Mouse (Mus musculus) frontal cortex, postnatal 25 days (tissue): ENCODE measurements at regions not wholly inside any gene's neighbourhood (a gene's known extent, or its start where the extent isn't known, plus 50 kb on each side); places are given as distances from the start of the nearest gene placed in this dataset.
A peak's percentile ranks its signal among the peaks of the same experiment; 100 is the strongest.
"Not testable (repeated sequence)": the region's sequence is repeated elsewhere in the genome, so short reads cannot be mapped to it uniquely, and the experiment has no call there.

ENCODE experiments used
- DNase-seq, 2 experiments: peaks; one replicate each; pipeline ENCODE4 v3.0.0; 2022; ENCODE audit warnings: low spot score in 2 of 2

DNA sequence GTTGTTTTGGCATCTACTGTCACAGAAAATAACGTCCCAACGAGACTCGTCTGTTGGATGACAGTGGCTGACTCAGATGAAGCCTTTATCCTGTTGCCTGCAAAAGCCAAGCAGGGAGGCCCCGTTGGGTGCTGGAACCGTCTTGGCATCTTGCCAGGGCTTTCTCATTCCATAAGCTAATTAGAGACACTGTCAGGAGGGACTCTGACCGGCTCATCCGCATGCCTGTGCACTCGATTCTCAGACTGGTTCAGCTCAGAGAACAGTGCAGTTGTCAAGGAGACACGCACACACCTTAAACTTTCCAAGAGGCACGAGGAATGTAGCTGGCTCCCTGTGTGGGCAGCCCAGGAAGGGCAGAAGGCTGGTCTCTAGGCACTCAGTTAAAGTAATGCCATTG lies 169.0 kb upstream of the Sulf2 start:
- DNase-seq = peak in 1 of 2 experiments; percentile 17

DNA sequence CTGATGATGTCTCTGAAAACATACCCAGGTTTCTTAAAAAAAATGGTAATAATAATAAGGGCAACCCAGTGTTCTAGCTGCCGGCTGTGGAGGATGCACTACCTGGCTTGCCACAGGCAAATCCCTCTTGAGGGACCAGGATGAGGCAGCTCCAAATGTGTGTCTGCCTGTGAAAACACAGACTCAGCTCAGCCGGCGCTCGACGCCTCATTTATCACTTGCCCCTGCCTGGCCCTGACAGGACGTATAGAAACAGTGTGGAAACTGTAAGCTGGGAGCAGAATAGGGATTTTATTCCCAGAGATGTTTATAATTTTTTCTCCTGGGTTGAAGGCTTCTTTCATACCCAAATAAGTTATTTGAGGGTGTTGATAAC lies 167.2 kb upstream of the Sulf2 start:
- no peak for DNase-seq

DNA sequence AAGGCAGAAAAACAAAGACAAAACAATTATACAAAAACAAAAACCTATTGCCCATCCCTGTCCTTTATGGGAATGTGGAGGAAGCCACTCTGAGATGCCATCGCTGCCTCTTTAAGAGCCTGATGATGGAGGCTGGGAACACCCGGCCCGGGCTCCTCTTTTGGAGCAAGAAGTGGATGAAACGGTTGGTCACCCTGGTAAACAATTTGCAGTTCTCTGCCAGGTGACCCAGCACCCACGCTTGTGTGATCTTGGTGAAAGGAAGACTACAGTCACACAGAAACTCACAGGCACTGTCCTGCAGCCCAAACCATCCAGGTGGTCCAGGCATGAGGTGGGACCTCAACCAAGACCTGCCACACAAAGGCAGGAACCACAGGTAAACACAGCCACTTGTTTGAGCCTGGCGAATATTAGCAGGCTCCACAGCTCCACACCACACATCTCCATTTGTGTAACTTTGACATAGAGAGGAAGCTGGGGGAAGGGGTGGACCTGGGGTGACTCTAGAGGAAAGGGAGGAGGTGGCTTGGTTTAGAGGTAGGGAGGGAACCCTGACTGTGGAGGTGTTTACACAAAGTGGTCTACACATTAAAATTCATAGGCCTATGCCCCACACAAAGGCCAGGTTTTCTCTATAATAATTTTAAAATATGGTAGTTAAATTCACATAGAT lies 166.7 kb upstream of the Sulf2 start:
- no peak for DNase-seq

DNA sequence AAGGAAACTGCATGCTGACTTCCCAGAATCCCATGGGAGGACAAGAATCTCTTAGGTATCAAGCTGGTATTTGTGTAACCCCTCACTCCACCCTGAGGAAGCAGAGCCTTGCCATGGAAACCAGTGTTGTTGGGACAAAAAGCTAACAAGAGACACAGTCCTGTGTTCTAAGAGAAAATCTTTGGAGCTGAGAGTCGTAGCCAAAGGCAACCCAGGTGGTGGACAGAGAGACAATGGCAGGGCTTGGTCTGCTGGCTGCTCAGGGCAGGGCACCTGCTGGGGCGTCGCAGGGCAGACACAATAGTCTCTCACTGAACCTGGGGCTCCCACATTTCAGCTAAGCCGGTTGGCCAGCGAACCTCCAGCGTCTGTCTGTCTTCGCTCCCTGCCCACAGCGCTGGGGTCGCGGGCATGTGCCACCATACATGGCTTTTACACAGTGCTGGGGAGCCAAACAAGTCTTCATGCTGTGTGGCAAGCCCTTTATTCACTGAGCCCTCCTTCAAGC lies 161.0 kb upstream of the Sulf2 start:
- no peak for DNase-seq

DNA sequence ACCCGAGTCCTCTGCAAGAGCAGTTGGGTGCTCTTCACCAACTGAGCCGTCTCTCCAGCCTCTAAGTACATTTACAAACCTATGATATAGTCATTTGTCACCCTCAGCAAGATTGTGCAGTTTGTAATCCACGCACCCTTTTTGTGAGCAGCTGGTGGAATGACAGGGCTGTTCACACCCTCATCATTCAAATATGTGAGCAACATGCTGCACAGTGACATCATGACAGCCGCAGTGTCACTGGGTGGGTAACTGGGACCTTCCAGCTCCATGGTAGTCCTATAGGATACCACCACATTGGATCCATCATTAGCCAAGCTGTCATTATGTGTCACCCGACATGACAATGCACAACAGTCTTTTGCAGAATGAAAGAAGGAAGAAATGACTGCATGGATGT lies 155.0 kb upstream of the Sulf2 start:
- no peak for DNase-seq

DNA sequence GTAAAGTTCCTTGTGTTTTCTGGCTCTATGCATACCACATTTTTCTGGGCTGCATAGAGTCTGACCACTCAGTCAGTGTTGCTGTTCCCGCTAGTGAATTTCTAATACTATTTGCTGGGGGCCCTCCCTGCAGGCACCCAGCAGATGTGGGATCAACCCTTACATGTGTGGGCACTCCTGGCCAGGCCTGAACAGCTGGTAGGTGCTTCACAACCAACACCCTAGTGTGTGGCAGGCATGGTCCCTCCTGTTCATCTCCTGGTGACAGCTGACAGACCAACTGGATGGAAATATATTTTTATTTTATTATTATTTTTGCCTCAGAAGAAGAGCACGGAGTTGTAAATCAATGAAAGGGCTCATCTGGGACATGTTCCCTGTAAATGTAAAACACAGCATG lies 154.4 kb upstream of the Sulf2 start:
- no peak for DNase-seq

DNA sequence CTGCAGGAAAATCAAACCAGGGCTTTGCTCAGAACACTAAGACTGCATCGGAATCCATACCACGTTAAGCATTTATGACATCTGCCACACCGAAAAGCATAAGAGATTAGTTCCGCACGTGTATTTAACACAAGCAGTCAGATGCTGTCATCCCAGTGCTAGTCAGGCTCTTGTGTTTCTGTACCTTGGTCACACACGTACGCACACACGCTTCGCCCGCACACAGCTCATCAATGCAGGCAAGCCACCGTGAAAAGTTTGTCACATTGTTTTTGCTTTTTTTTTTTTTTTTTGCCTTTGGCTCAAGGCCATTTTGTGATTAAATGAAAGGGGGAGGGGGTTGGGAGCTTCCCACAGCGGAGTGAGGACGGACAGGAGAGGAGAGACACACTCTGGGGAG lies 152.1 kb upstream of the Sulf2 start:
- no peak for DNase-seq

DNA sequence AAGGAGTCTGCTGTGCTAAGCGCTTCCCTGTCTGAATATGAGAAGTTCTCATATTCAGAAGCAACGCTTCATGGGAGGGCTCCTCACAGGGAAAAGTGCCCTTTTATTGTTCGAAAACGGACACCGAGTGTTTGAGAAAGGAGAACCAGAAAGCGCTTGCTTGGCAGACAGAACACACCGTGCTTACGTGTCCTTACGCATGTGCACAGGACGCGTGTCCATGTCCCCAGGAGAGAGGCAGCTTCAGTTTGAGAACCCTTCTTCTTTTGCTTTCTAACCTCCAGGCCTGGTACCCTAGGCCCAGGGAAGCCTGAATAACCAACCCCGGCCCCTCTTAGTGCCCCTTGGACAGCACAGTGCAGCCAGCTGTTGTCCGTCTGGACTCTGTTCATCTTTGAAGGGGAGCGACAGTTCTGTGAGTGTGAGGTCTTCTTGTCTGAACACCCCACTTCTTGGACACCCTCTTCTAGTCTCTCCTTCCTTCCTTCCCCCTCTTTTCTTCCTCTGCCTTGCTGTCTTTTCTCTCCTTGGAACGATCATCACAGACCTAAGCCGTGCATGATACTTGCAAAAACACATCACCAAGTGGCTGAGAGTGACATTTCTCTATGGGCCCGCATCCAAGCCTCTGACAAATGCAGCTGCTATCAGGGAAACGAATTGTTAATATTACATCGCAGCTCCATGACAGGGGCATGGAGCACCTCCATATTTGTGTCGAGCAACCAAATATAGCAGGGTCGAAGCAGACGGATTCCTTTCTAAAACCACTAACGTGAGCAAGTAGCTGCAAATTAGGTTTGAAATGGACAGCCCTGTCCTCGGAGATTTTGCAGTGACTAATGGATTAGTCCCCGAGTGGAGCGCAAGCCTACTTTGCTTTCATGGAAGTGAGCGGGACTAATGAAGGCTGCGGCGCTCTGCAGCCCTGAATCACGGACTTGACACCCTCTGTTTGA lies 149.9 kb upstream of the Sulf2 start:
- DNase-seq = no peak

DNA sequence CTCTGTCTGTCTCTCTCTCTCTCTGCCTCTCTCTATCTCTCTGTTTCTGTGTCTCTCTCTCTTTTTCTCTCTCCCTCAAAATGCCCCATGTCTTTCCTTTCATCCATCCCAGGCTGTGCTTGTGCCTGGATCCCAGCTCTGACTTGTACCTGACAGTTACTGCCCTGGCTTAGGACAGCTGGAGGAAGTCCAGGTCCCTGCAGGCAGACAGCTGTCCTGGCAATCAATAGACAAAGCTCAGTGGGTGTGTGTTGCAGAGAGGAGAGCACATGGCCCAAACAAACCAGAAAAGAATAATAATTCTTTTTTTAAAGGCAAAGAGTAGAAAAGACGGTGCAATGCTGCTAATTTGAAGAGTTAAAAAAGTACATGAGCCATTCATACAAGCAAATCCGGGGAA lies 148.4 kb upstream of the Sulf2 start:
- DNase-seq = no peak

DNA sequence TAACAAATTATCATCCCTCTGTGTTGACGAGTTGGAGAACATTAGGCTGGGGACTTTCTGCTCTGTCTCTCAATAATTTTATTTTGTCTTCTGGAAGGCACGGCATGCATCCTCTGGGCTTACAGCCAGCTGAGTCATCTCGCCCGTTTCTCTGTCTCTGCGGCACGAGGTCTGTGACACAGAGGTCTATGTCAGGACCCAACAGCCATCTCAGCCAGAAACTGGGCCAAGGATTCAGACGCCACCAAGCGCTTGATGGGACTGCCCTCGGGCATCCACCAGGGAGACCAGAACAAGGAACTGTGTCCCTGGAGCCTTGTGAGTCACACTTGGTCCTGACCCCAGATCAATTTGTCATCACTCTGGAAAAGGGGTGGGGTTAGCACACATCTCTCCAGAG lies 145.7 kb upstream of the Sulf2 start:
- DNase-seq = no peak

DNA sequence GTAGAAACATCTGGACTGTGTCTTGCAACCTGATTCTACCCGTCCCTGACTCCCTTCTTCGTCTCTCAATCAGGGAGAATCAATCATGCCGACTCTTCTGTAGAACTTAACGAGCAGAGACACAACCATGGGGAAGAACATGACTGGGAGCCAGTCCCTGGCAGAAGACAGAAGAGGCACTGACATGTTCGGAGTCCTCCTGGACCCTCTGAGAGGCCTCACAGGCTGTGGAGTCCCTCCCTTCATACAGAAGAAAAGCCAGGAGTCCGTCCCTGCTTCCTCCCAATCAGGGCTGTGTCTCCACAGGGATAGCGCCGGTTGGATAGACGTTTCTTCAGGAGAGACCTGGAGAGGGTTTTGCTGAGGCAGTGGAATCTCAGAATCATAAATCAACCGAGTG lies 139.2 kb upstream of the Sulf2 start:
- DNase-seq = no peak

DNA sequence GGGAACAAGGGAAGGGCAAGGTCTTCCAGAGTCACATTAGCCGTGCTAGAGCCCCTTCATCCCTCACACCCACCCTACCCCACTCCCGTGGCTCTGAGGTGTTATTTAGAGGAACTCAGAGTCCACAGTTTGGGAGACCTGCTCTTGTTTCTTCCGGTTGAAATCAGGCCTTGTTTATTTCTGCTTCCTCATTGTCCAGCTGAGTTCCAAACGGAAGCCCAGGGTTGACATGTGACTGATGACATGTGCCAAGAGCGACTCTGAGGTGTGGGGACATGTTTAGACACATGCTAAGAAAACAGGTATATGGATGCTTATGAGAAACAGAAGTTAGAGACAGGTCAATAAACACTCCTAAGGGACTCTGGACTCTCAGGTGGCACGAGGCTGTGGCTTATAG lies 137.5 kb upstream of the Sulf2 start:
- DNase-seq = no peak

DNA sequence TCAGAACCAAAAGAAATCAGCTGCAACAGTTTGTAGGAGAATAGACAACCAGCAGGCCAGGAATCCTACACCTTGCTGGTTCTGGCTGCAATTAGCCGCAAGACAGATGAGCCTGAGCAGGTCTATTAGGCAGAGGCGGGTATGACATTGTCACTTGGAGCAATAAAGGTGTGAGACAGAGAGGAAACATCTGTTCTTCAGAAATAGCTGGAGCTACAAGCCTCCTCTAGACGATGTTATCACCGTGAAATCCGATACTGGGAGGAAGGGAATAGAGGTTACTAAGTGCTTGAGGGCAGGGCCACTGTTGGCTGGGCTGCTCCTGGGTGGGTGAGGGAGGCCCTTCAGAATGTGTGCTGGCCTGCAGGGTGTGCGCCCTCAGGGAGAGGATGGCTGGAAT lies 135.8 kb upstream of the Sulf2 start:
- DNase-seq = no peak

DNA sequence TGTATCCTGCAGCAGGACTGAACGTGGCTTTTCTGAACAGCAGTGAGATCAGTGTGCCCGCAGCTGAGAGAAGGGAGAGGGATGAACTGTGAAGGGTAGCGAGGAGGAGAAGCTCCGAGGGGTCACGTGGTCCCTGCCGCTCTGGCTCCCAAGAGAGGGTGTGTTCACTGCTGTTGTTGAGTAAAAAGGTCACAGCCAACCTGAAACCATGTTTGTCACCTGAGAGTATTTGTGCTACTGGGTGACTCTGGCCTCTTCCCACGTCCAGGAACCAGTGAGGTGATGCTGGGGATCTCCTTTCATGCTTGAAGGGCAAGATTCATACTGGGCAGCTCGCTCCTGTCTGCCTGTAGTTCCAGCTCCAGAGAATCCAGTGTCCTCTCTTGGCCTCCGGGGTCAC lies 135.4 kb upstream of the Sulf2 start:
- no peak for DNase-seq

DNA sequence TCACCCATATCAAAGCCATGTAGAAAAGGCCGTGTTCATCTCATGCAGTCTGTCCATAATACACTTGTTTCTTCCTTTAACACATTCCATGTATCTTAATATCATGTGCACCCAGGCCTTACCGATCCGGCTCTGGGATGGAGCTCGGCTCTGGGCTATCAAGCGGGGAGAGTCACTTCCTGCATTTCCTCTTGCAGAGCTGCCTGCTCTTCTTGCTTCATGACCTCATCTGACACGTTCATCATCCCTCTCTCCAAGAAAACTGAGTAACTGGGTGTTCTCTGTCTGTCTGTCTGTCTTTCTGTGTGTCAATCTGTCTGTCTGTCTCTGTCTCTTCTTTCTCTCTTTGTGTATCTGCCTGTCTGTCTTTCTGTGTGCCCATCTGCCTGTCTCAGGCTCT lies 133.7 kb upstream of the Sulf2 start:
- DNase-seq = no peak

DNA sequence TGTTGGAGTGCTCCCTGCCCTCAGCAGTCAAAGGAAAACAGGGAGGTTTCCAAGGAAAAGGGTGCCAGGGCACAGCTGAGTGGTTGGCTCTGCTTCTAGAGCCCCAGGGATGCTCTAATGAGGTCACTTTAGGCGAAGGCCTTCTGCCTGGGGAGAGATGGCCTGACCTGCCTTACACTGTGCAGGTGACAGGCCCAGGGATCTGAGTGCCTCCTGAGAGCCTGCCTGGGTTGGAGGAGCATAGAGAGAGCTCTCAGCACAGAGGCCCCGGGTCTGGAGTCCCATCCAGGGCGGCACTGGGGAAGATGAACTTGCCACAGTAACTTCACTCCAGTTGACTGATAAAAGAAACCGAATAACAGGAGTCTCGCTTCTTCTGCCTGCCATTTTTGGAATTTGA lies 125.7 kb upstream of the Sulf2 start:
- not testable (repeated sequence) for DNase-seq

DNA sequence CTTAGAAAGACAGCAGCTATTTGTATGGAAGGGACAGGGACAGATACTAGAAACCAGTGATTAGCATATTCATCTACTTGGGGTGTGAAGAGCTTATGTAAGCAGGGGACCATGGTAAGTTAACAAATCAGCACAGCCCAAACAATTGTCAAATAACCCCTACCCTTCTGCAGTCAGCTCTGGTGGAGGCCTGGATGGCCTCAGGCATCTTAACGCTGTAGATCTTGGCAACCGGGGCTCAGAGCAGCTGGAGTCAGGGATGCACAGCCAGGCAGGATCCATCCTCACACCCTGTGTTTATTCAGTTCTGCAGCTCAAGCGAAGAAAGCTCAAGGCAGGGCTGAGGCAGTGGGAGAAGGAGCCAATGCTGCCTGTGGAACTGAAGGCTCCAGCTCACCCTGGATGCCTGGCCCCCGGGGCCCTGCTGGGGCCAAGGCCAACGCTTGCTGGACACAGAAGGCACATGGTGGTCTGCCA lies 125.2 kb upstream of the Sulf2 start:
- DNase-seq = no peak

DNA sequence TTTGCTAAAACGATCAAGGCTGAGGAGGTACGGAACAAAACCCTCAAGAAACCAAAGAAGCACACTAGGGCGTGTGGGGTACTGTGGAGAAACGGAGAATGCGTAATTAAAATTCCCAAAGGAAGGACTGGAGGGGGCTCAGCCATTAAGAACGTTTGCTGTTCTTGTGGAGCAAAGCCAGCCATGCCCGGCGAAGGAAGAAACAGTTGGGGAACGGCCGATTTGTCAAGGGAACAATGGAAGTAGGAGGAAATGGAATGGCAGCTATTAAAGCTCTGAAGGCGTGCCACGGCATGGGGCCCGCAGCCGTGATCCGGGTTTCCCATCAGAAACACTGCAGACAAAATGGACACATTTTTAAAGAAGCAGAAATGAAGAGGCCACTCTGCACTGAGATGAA lies 124.2 kb upstream of the Sulf2 start:
- no peak for DNase-seq

DNA sequence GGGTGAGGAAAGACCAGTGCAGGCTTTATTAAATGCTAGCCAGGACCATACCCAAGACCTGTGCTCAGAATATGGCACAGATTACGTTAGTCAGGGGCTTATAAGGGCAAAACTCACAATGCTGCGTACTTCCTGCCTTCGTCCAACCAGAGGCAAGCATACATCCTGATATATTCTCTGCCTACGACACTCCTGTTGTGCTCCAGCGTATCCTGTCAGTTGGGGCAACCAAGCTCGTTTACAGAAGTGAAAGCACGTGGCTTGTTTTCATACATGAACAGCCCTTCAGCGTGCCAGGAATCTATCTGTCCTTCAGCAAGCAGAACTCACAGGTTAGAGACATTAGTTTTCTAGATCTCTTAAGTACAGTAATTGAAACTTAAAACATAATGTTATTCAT lies 119.9 kb upstream of the Sulf2 start:
- no peak for DNase-seq

DNA sequence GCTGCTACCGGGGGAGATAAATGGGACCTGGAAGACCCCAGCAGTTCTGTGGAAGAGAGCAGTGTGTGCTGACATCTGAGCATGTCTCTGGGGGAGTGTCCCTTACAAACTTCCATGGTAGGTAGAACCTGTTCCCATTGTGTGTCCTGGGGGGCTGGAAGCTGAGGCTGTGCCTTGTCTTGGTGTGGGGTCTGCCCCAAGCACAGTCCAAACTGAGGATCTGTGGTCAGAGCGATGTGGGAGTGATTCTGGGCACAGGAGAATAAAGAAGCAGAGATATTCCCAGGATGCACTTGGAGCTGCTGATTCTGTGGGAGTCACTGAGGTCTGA lies 118.5 kb upstream of the Sulf2 start:
- DNase-seq = no peak

DNA sequence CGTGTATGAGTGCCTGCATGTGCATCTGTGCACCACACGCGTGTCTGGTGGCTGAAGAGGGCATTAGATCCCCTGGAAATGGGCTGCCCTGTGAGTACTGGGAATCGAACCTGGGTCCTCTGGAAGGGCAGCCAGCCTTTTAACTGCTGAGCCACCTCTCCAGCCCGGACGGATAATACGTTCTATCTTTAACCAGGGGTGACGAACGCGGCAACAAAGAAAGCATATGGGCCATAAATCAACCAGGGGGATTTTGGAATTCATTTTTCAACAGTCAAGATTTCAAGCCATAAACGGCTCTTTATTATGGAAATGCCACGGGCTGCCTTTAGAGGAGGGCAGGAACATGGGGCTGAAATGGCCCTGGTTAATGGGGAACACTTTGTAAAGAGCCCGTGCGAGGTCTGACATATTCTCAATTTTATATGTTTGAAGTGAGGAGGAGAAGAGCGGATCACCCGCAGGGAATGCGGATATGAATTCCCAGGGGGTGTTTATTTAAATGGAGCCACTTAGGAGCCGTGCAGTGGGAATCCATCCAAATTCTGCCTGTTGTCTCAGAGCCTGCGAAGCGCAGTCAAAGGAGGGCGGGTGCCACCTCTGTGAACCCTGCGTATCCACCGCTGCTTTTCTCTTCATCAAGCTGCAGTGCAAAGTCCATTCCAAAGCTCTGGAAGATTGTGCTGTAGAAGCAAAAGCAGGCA lies 118.0 kb upstream of the Sulf2 start:
- DNase-seq = no peak

DNA sequence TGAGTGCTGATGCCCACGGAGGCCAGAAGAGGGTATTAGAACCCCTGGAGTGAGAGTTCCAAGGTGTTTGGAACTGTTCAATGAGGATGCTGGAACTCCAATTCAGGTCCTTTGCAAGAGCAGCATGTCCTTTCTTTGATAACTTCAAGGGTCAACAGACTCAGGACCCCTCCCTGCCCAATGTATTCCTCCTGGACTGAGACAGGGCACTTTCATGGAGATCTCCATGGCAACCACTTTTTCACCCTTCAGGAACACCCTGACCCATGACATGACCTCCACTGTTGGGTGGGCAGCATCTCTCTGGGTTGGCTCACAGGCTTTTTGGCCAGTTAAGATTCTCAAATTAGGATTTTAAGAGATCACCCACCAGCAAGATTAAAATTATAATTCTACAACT lies 117.4 kb upstream of the Sulf2 start:
- DNase-seq = no peak

DNA sequence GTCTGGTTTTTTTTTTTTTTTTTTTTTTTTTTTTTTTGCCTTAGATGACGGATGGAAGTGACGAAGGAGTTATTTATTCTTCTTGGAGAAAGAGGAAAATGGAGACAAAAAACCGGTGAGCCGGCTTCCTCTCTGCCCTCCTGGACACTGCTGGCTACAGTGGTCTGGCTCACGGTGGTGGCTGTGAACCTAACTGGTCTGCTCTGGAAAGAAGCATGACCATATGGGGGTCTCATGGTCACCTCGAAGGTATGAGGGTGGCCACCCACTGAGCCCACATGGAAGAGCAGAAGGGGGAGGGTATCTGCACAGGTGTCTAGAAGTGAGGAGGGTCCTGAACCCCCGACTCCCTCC lies 116.7 kb upstream of the Sulf2 start:
- no peak for DNase-seq
